Mouse (Mus musculus): Measurements from ENCODE around the gene Hist2h2be. TPM values are rescaled to one million over a fixed set of nuclear protein-coding genes. Genes with fewer than 3 reads are reported as not detected.
"Not testable (repeated sequence)": the region's sequence is repeated elsewhere in the genome, so short reads cannot be mapped to it uniquely, and the experiment has no call there.

The Hist2h2be gene
- total RNA-seq, 2 experiments from 2014 or later, result 12.4 to 13.7 TPM

- no peak for DNase-seq (ENCODE audit: low spot score in 2 of 2)
These were observed 40.7 kb downstream of the Hist2h2be start for GRCm38 (mm10) chr3:96261623-96262022.

GRCm38 (mm10) chr3:96262216-96262875 is 41.4 kb downstream of the Hist2h2be start:
- peak in 1 of 2 experiments; percentile 66 for DNase-seq (ENCODE audit: low spot score in 2 of 2)

- DNase-seq (ENCODE audit: low spot score in 2 of 2), result peak; percentile 75 to 89
These were observed 42.1 kb downstream of the Hist2h2be start, which contains the start of gene Hist2h4 for GRCm38 (mm10) chr3:96262979-96263550. Gene Hist2h4 (minus strand): TSS chr3:96263311.

GRCm38 (mm10) chr3:96263558-96264403 is 42.9 kb downstream of the Hist2h2be start:
- DNase-seq (ENCODE audit: low spot score in 2 of 2), result no peak

GRCm38 (mm10) chr3:96264404-96264949 is 43.6 kb downstream of the Hist2h2be start:
- DNase-seq (ENCODE audit: low spot score in 2 of 2), result no peak

DNA sequence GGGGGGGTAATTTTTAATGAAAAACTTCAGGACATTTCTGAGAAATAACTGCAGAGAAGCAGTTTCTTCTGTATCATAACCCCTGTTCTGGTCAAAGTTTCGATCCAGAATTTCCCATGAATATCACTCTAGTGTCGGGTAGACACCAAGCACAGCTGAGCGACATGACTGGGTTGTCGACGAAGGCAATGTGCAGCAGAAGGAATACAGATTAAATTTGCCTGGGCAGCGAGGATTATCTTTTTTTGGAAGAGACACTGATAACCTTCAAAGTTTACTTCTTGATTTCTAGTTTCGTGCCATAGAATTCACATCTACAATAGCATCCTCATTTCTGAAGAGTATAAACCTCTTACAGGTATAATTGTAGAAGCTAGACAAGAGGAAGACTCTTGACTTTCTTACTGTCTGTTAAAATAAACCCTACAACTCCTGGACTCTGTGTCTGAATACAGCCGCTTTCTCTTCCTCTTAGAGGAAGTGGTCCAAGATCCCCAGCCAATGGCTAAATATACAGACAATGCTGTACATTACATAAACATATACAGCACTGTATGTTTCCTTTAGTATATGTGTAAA is 45.3 kb downstream of the Hist2h2be start:
- no peak for DNase-seq (ENCODE audit: low spot score in 2 of 2)

- DNase-seq (ENCODE audit: low spot score in 2 of 2), result no peak
These were observed 46.6 kb downstream of the Hist2h2be start for GRCm38 (mm10) chr3:96267541-96267940.

- DNase-seq (ENCODE audit: low spot score in 2 of 2), result peak; percentile 55 to 59
These were observed 47.3 kb downstream of the Hist2h2be start, which contains the start of gene Hist2h3b for GRCm38 (mm10) chr3:96268051-96268775. Gene Hist2h3b (plus strand): TSS chr3:96268654.

DNA sequence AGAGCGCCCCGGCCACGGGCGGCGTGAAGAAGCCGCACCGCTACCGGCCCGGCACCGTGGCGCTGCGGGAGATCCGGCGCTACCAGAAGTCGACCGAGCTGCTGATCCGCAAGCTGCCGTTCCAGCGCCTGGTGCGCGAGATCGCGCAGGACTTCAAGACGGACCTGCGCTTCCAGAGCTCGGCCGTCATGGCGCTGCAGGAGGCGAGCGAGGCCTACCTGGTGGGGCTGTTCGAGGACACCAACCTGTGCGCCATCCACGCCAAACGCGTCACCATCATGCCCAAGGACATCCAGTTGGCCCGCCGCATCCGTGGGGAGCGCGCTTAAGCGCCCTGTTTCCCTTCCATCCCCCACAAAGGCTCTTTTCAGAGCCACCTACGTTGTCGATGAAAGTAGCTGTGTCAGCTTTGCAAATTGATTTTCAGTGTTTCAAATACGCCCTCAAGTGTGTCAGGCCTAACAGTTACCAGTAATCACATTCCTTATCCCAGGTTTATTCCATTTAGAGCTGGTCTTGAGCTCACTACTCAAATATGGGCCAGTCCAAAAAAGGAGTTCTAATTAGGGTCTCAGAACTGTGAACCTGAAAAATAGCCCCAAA is 48.0 kb downstream of the Hist2h2be start:
- not testable (repeated sequence) for DNase-seq (ENCODE audit: low spot score in 2 of 2)

DNA sequence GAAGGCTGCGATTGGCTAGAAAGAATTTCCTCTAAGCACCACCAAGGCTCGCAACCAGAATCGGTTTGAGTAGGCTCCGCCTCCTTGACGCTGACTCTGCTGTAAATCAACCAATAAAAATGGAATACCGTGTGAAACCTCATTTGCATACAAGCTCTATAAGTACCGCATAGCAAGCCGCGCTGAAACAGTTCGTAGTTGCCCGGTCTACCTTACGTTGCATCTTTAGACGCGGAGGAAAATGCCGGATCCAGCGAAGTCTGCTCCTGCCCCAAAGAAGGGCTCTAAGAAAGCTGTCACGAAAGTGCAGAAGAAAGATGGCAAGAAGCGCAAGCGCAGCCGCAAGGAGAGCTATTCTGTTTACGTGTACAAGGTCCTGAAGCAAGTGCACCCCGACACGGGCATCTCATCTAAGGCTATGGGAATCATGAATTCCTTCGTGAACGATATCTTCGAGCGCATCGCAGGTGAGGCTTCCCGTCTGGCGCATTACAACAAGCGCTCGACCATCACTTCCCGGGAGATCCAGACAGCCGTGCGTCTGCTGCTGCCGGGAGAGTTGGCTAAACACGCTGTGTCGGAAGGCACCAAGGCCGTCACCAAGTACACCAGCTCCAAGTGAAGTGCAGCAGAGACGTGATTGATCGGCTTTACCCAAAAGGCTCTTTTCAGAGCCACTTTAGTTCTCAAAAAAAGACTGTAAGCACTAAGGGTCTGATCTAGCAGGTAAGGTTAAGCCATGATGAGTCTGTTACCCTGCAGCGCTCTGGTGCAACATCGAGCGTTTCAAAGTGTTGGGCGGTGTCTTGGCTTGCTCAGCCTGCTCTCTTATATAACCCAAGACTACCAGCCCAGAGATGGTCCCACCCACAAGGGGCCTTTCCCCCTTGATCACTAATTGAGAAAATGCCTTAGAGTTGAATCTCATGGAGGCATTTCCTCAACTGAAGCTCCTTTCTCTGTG is 48.9 kb downstream of the Hist2h2be start, which contains the start of gene Hist2h2bb:
Gene Hist2h2bb, plus strand, starts transcription at position 242 of the 964 bp plus-strand sequence.
- DNase-seq (ENCODE audit: low spot score in 2 of 2), result peak; percentile 44 to 76

Small RNAs within 50 kb of the gene (microRNA-seq; reads per million reads assigned to microRNA genes)
- gene Gm44492 (not detected), gene Gm47311 (not detected), gene Gm47313 (not detected)

Other genes starting within 250 kb of the Hist2h2be start
- 10 to 100 TPM; 38.5 to 41.6 TPM for gene Plekho1, start 225.1 kb upstream of the Hist2h2be start, total RNA-seq (2021)
- 10 to 100 TPM; 32.9 to 39.4 TPM for gene Vps45, start 162.7 kb upstream of the Hist2h2be start, total RNA-seq (2021)
- 10 to 100 TPM; 35.4 to 43.6 TPM for gene Otud7b, start 116.6 kb upstream of the Hist2h2be start, total RNA-seq (2021)
- 10 to 100 TPM; 15.0 to 22.2 TPM for gene Mtmr11, start 59.1 kb upstream of the Hist2h2be start, total RNA-seq (2021)
- gene Sf3b4, start 48.8 kb upstream of the Hist2h2be start, total RNA-seq (2021), result 10 to 100 TPM; 68.9 to 76.8 TPM
- gene Sv2a, start 40.0 kb upstream of the Hist2h2be start, total RNA-seq (2021), result 10 to 100 TPM; 18.1 to 24.7 TPM
- gene Bola1, start 1.4 kb upstream of the Hist2h2be start, total RNA-seq (2021), result 10 to 100 TPM; 30.6 to 33.1 TPM
- gene Hist2h2ab, start 1.3 kb upstream of the Hist2h2be start, total RNA-seq (2021), result 10 to 100 TPM; 27.8 to 28.5 TPM
- gene Hist2h2ac, start 239 bp upstream of the Hist2h2be start, total RNA-seq (2021), result 100 to 1,000 TPM; 211 to 243 TPM
- 100 to 1,000 TPM; 197 to 262 TPM for gene Hist2h3c2, start 18.0 kb downstream of the Hist2h2be start, total RNA-seq (2021)
- 1,000 to 10,000 TPM; 1,421 to 1,566 TPM for gene Hist2h2aa2, start 19.2 kb downstream of the Hist2h2be start, total RNA-seq (2021)
- 10 to 100 TPM; 34.3 to 35.1 TPM for gene Hist2h2aa1, start 24.4 kb downstream of the Hist2h2be start, total RNA-seq (2021)
- gene Hist2h3c1, start 25.6 kb downstream of the Hist2h2be start, total RNA-seq (2021), result 1 to 10 TPM in 1 of 2 experiments, under 1 TPM in 1; 0.98 to 1.6 TPM
- gene Hist2h4, start 42.2 kb downstream of the Hist2h2be start, total RNA-seq (2021), result 100 to 1,000 TPM in 1 of 2 experiments, 10 to 100 TPM in 1; 97.3 to 110 TPM
- gene Hist2h3b, start 47.5 kb downstream of the Hist2h2be start, total RNA-seq (2021), result 1,000 to 10,000 TPM in 1 of 2 experiments, 100 to 1,000 TPM in 1; 924 to 1,090 TPM
- gene Hist2h2bb, start 48.6 kb downstream of the Hist2h2be start, total RNA-seq (2021), result 100 to 1,000 TPM; 801 to 997 TPM
- 1 to 10 TPM; 1.1 to 1.8 TPM for gene Fcgr1, start 72.8 kb downstream of the Hist2h2be start, total RNA-seq (2021)
- not detected for gene BC107364, start 231.2 kb downstream of the Hist2h2be start, total RNA-seq (2021)

Measured in adrenal gland, postnatal 4 days (tissue).